In the genomic region with DNA sequence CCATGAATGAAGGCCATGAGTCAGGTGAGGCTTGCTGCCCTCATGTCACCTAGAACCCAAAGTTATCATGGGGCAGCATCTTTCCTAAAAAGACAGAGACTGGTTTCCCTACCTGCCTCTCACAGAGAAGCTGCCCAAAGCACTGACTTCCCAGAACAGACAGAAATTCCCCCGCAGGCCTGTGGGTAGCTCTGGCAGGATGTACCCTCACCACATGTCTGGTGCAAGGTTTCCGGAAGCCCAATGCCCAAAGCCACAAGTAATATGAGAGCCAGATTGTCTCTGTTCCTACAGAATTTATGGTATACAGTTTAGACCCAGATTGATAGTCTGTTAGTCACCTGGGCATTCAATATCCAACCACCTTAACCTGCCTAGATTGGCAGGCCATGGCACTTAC, we compare ENCODE assay signal across 24 mouse cellular contexts. TPM values are rescaled to one million over a fixed set of nuclear protein-coding genes. Genes with fewer than 3 reads are reported as not detected.
DNase-seq lines count a peak whose midpoint lies in the region; ATAC-seq lines count a peak whose summit lies in the region.
"Had no signal": no experiment of that assay in that cellular context is flagged by ENCODE, and none has a peak within 500 bp of the region (broad histone marks: within the 10 kb centered on the region; RNA-seq: fewer than 3 reads in every experiment).

No protein-coding gene starts in this region.

- H3K4me3 ChIP-seq in kidney, embryonic 16.5 days (ENCODE audit: low read length), result no peak overlapping the region
- H3K4me3 ChIP-seq: embryonic facial prominence, embryonic 15.5 days; erythroblast, embryonic 14.5 days; forebrain, embryonic 15.5 days; heart, embryonic 12.5 days; hindbrain, embryonic 13.5 days; intestine, embryonic 15.5 days had no signal

- WGBS in kidney, embryonic 16.5 days, result 87% methylated on average over 2 of the region's 2 CpGs

- no peaks in the 10 kb centered on the region for H3K36me3 ChIP-seq in kidney, embryonic 16.5 days (ENCODE audit: insufficient read depth, low read length)
- H3K36me3 ChIP-seq: embryonic facial prominence, embryonic 15.5 days; forebrain, embryonic 15.5 days; heart, embryonic 12.5 days; hindbrain, embryonic 13.5 days; intestine, embryonic 15.5 days had no signal

- H3K9ac ChIP-seq in kidney, embryonic 16.5 days (replicated peaks; ENCODE audit: low read length), result no peak overlapping the region
- H3K9ac ChIP-seq: embryonic facial prominence, embryonic 15.5 days; forebrain, embryonic 15.5 days; heart, embryonic 12.5 days; hindbrain, embryonic 13.5 days; intestine, embryonic 15.5 days had no signal

- H3K4me1 ChIP-seq in kidney, embryonic 16.5 days (ENCODE audit: insufficient read depth, low read length), result no peaks in the 10 kb centered on the region
- H3K4me1 ChIP-seq: embryonic facial prominence, embryonic 15.5 days; forebrain, embryonic 15.5 days; hindbrain, embryonic 13.5 days; intestine, embryonic 15.5 days had no signal

- no peak overlapping the region for H3K27ac ChIP-seq in kidney, embryonic 16.5 days (ENCODE audit: low read length)
- H3K27ac ChIP-seq: embryonic facial prominence, embryonic 15.5 days; forebrain, embryonic 15.5 days; hindbrain, embryonic 13.5 days; hindbrain, postnatal 0 days; intestine, embryonic 15.5 days had no signal

- no peaks in the 10 kb centered on the region for H3K9me3 ChIP-seq in kidney, embryonic 16.5 days (ENCODE audit: low read length)
- H3K9me3 ChIP-seq: embryonic facial prominence, embryonic 15.5 days; forebrain, embryonic 15.5 days; heart, embryonic 12.5 days; hindbrain, embryonic 13.5 days; intestine, embryonic 15.5 days had no signal

- DNase-seq in CD4-positive, CD25-positive, alpha-beta regulatory T cell, adult 2 months (ENCODE audit: low read depth, low spot score), result peak; percentile 24
- DNase-seq in induced T-regulatory cell, adult 2 months (ENCODE audit: low read depth), result peak; percentile 56
- no peak for DNase-seq in kidney, postnatal 10 days
- no peak for DNase-seq in heart, postnatal 4 days
- DNase-seq: adrenal gland, adult 8-10 months; adrenal gland, postnatal 36 days; cerebellum, adult 2 months; cerebellum, postnatal 10 days; embryo, embryonic 11 days; gastrocnemius, postnatal 10 days had no signal

- ATAC-seq in common myeloid progenitor, adult 5-6 weeks (replicated peaks; ENCODE audit: low read depth, poor library complexity, severe bottlenecking), result peak; percentile 96
- no peak for ATAC-seq in kidney, embryonic 16.5 days (ENCODE audit: low FRiP score, low TSS enrichment)
- ATAC-seq: forebrain, embryonic 15.5 days; hindbrain, postnatal 0 days; intestine, embryonic 15.5 days; Patski had no signal

- H3K4me2 ChIP-seq in kidney, embryonic 16.5 days (replicated peaks; ENCODE audit: low read depth, low read length), result no peak overlapping the region
- H3K4me2 ChIP-seq: embryonic facial prominence, embryonic 15.5 days; forebrain, embryonic 15.5 days; heart, embryonic 12.5 days; hindbrain, embryonic 13.5 days; intestine, embryonic 15.5 days had no signal

- no peaks in the 10 kb centered on the region for H3K27me3 ChIP-seq in kidney, embryonic 16.5 days (ENCODE audit: insufficient read depth, low read length)
- H3K27me3 ChIP-seq: CH12.LX; embryonic facial prominence, embryonic 15.5 days; forebrain, embryonic 15.5 days; heart, embryonic 12.5 days; hindbrain, embryonic 13.5 days; intestine, embryonic 15.5 days; Patski had no signal

RNA-seq across cellular contexts. Expression of gene Zbtb46, which starts 16.2 kb away (rescaled TPM):
- 7.5 and 8.9 TPM in 2 replicates for total RNA-seq in common myeloid progenitor, adult 5-6 weeks (2017)
- 26.2 and 30.5 TPM in 2 replicates for polyA plus RNA-seq in kidney, embryonic 16.5 days (2015; fragmentation: Nextera tagmentation; extraction: Ambion mirVana)
- total RNA-seq in heart, postnatal 4 days (2021), result 10 to 100 TPM; 14.9 to 16.5 TPM

RNA-seq across cellular contexts. Expression of gene Abhd16b, which starts 50.0 kb away (rescaled TPM):
- total RNA-seq in common myeloid progenitor, adult 5-6 weeks (2017), result not detected in 2 replicates
- 0.15 and 0.20 TPM in 2 replicates for polyA plus RNA-seq in kidney, embryonic 16.5 days (2015; fragmentation: Nextera tagmentation; extraction: Ambion mirVana)
- total RNA-seq in heart, postnatal 4 days (2021), result not detected
- total RNA-seq: adrenal gland, adult 8-10 months; adrenal gland, postnatal 36 days; CH12.LX; gastrocnemius, postnatal 10 days; heart, adult 8-10 months; heart, postnatal 25 days; hindbrain, postnatal 0 days had no signal
- polyA plus RNA-seq: cerebellum, adult 2 months; erythroblast, embryonic 14.5 days; forebrain, embryonic 11.5 days; forebrain, embryonic 15.5 days; heart, embryonic 12.5 days; hindbrain, embryonic 13.5 days had no signal

RNA-seq across cellular contexts. Expression of gene Tpd52l2, which starts 53.9 kb away (rescaled TPM):
- total RNA-seq in common myeloid progenitor, adult 5-6 weeks (2017), result 148 and 155 TPM in 2 replicates
- polyA plus RNA-seq in kidney, embryonic 16.5 days (2015; fragmentation: Nextera tagmentation; extraction: Ambion mirVana), result 168 and 172 TPM in 2 replicates
- 10 to 100 TPM; 65.9 to 72.7 TPM for total RNA-seq in heart, postnatal 4 days (2021)

Comparison
In these comparisons a context has a peak if more than half of its experiments do, and no peak if none do; other contexts are left out.
1. DNase-seq: peak in CD4-positive, CD25-positive, alpha-beta regulatory T cell, adult 2 months (single experiment) and induced T-regulatory cell, adult 2 months (single experiment); none in kidney, postnatal 10 days (single experiment) and heart, postnatal 4 days (single experiment).